Mouse (Mus musculus) A20 (cell line): ENCODE data around the gene Chdh.

Experiments
- DNase-seq: peaks from one replicate; pipeline ENCODE4 v3.0.0-alpha.2; 2011; ENCODE audit warnings: low read depth, low spot score

Gene Chdh

DNA sequence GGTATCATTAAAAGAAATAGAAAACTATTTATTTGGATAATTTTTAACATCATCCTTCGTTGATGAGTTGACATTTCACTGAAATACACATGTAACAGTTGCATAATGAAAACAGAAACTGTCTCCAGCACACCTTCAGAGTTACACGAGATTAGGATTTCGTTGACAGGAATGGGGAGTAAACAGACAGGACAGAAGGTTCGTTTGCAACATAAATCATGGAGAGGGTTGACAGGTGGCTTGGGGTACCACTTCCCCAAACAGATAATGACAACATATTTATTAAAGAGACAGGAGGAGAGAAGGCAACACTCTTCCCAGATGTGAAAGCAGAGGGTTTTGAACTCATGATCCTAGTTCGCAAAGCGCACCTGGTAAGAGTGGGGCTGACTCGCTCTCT, 46.1 kb downstream of the Chdh start:
- DNase-seq = peak; percentile 48

DNA sequence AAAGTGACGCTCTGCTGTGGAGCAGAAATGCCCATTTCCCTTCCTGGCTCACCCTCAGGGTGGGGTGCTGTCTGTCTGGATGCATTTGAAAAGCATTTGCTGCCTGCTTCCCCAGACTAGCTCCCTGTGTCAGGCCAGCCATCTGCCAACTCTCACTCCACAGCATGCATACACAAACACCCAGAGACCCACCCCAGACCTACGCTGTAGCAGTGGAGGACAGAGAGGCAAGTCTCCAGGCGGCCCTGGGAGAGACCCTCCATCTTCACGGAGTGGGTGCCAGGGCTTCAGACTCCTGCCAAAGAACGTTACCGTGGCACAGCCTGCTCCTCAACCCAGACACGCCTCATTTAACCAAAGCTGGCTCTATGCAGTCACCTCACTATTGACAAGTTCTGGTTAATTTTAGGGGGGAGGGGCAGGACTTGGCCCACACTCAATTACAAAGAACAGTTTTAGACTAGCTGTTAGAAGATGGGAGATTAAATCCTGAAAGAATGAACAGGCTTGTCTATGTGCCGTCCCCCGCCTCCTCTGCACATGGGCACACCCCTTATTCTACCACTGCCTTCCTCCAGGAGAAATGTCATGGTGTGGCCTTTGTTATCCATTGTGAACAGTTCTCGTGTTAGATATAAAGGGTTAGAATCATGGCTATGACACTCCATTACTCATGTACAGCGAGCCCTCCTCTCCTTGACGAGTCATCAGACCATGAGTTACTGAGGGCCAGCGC, 47.4 kb downstream of the Chdh start:
- no peak for DNase-seq

DNA sequence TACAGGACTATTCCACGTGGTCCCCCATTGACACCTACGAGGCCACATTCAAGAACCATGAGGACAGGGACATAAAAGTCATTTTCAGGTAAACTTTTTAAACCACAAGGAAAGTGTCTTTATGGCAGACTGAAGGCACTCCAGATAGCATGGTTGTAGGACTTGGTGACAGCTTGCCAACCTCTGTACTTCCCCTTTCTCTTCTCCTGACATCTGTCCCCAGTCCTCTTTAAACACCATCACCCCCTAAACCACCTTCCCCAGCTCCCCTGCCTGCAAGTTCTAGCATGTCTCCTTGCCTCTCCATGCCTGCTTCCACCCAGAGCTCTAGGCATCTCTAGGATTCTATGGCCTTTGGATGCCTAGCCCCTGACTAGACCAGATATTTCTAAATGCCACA, 56.0 kb downstream of the Chdh start:
- DNase-seq = peak; percentile 37

DNA sequence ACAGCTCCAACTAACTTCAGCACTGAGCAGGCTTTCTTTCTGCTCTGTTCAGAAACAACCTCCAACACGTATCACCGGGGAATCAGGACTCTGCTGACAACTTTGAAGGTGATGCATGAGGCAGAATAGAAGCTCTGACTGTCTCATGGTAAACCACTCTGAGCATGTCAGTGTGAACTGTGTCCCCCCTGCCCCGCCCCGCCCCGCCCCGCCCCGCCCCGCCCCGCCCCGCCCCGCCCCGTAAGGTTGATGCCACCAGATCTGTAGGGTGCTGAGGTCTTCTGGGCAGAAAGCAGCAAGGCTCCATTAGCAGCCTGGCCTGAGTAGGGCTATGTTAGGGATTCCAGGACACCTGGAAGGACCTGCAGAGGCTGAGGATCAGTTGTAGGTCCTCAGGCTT, 57.9 kb downstream of the Chdh start:
- DNase-seq = peak; percentile 35

DNA sequence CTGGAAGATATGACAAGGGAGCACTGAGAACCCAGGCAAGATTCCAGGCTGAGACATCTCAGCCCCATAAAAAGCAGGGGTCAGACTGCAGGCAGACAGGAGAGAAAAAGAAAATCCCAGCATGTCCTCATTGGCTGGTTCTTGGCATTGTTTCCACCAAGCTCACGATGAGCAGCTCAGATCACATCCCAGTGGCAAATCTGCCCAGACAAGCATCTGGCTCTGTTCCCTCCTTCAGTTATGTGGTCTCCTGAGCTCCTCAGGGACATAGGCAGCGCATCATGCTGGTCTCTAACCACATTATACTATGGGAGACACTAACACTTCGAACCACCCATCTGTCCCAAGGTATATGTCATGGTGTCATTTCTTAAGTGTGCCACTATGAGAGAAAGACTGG, 59.7 kb downstream of the Chdh start:
- no peak for DNase-seq

DNA sequence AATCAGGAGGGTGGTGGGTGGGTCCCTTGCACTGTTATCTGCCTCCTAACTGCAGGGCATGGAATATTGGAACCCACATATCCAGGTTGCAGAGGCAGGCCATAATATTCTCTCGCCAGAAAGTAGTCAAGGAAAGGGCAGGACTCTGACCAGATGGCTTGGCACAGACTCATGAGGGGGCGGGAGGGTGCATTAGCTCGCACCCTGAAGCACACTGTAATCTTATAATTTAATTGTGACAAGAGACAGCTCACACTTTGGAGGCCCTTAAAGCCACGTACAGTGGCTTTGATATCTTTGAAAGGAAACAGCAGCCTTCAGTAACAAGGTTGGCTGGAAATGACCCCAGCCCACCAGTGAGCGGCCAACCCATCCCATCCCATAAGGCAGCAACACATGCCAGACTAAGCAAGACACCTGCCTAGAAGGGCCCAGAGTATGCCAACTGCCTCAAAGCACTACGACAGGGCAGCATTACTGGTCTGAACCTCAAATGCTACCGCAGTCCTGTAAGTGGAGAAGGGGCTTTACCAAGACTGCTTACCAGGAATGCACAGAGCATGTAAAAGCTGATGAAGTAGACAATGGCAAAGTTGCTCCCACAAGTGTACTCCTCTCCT, 66.6 kb downstream of the Chdh start:
- no peak for DNase-seq

DNA sequence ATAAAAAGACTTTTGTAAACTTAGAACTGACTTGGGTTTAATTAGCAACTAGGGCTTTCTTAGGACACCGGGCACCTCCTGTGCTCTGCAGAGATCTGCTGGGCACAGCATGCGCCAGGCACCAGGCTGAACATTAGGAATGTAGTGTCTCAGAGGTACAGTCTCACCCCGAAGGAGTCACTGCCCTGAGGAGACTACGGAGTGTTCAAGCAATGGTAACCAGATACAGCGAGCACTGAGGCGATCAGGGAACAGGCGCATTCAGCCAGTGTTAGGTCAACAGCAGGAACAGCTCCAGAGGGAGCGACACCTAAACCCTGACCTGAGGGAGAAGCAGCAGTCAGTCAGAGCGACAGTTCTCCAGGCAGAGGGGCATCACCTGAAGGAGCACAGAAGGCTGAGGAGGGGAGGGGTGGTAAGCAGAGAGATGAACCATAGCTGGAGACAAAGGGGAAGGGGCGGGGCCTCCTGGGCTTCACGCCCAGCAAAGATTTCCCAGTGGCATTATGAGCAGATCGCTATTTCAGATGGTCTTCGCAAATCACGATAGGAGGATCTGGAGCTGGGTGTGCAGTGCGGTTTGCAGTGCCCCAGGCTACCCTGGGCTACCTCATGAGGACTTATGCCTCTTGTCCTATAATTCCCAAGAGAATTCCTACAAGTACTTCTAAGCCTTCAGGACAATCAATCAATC, 69.4 kb downstream of the Chdh start:
- no peak for DNase-seq

DNA sequence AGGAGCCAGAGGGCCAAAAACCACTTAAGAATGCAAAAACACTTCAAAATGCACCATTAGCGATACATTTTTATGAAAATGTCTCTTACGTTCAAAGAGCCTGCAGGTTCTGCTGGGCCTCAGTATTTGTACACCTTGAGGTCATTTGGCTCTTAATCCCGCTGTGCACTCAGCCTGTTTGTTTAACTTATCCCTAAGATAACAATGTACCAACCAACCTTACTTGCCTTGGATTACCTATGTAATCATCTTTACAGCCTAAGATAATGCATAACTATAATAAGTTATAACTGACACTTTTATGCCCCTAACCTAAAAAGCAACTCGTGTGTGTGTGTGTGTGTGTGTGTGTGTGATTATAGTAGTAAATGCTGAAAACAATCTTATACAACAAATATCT, 70.9 kb downstream of the Chdh start:
- DNase-seq = no peak
